Mouse (Mus musculus) hindbrain, embryonic 16.5 days (tissue): ENCODE measurements around the gene Rhbg. TPM values are rescaled to one million over a fixed set of nuclear protein-coding genes. Genes with fewer than 3 reads are reported as not detected.

Experiments
- microRNA-seq: library from miRNA; unstranded; fragments of <30 nt; microRNA quantifications from one replicate; pipeline ENCODE4, GENCODE M21; 2017
- polyA plus RNA-seq: library from polyadenylated mRNA; unstranded; fragments of >200 nt; fragmentation: Nextera tagmentation; extraction: Ambion mirVana; gene quantifications from 2 replicates; pipeline ENCODE4 v1.2.1, GENCODE M21; 2015

Rhbg gene
- polyA plus RNA-seq, 1 experiment from 2014 or later, result 0.99 TPM

Small RNAs within 50 kb of the gene (microRNA-seq; reads per million reads assigned to microRNA genes)
- not detected for gene Gm25641
- gene Mir3093, result 26.0 reads per million, percentile 34 among the genes with 10 or more reads in this experiment
- not detected for gene Mir9-1

Other genes with a start within 250 kb of the Rhbg start
- gene Hapln2, start 227.1 kb downstream of the Rhbg start, polyA plus RNA-seq, result 0.30 and 0.66 TPM in 2 replicates
- gene Gpatch4, start 211.6 kb downstream of the Rhbg start, polyA plus RNA-seq, result 34.9 and 35.8 TPM in 2 replicates
- gene Naxe, start 196.2 kb downstream of the Rhbg start, polyA plus RNA-seq, result 158 and 170 TPM in 2 replicates
- gene Ttc24, start 176.4 kb downstream of the Rhbg start, polyA plus RNA-seq, result not detected in 2 replicates
- gene Iqgap3, start 172.7 kb downstream of the Rhbg start, polyA plus RNA-seq, result 2.8 and 3.8 TPM in 2 replicates
- 16.4 and 24.1 TPM in 2 replicates for gene Mef2d, start 112.3 kb downstream of the Rhbg start, polyA plus RNA-seq
- not detected in 2 replicates for gene Gm38392, start 32.5 kb upstream of the Rhbg start, polyA plus RNA-seq
- 6.8 and 10.2 TPM in 2 replicates for gene Tsacc, start 42.3 kb upstream of the Rhbg start, polyA plus RNA-seq
- gene Cct3, start 42.4 kb upstream of the Rhbg start, polyA plus RNA-seq, result 444 and 454 TPM in 2 replicates
- gene Glmp, start 70.3 kb upstream of the Rhbg start, polyA plus RNA-seq, result 127 and 136 TPM in 2 replicates
- gene Tmem79, start 81.4 kb upstream of the Rhbg start, polyA plus RNA-seq, result 1.3 TPM in 2 replicates
- 49.7 and 61.5 TPM in 2 replicates for gene Smg5, start 81.6 kb upstream of the Rhbg start, polyA plus RNA-seq
- gene Paqr6, start 109.9 kb upstream of the Rhbg start, polyA plus RNA-seq, result 2.9 and 3.1 TPM in 2 replicates
- 0.09 and 0.10 TPM in 2 replicates for gene Bglap3, start 118.0 kb upstream of the Rhbg start, polyA plus RNA-seq
- gene Bglap2, start 124.0 kb upstream of the Rhbg start, polyA plus RNA-seq, result not detected in 2 replicates
- gene Bglap, start 129.8 kb upstream of the Rhbg start, polyA plus RNA-seq, result not detected in 2 replicates
- 30.6 and 34.4 TPM in 2 replicates for gene Pmf1, start 155.6 kb upstream of the Rhbg start, polyA plus RNA-seq
- gene Slc25a44, start 170.4 kb upstream of the Rhbg start, polyA plus RNA-seq, result 40.3 and 42.3 TPM in 2 replicates
- 32.3 and 32.8 TPM in 2 replicates for gene Sema4a, start 206.5 kb upstream of the Rhbg start, polyA plus RNA-seq